ENCODE assay signal across 8 mouse cellular contexts in the genomic region with DNA sequence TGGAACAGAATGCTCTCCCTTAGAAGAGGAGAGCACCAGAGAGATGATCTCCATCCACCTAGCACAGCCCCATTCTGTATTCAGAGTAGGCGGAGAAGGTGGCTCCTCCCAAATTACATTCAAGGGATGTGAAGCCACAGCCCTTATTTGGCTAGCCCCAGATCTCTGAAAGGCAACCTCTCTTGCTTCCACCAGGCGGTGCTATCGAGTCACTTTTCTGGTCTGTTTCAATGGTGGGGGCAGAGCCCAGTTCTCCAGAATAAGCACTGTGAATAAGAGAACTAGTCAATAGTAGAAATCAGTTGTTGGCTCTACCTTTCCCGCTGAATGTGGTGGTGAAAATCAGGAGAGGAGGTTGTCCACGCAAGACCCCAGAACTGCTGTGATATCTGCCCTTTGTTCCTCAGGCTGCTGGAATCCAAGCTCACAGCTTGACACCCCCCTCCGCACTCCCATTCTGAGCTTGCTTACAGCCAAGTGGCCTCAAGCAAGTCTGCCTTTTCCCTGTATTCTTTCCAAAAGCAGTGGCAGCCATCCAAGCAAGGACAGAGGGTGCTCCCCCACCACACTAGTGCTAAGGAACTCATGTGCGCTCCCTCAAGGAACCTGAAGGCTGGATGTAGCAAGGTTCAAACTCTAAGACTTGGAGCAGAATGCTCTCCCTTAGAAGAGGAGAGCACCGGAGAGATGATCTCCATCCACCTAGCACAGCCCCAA. TPM values are rescaled to one million over a fixed set of nuclear protein-coding genes. Genes with fewer than 3 reads are reported as not detected.
DNase-seq lines count a peak whose midpoint lies in the region; ATAC-seq and TF ChIP-seq lines count a peak whose summit lies in the region.
"Had no signal": no experiment of that assay in that cellular context is flagged by ENCODE, and none has a peak within 500 bp of the region (broad histone marks: within the 10 kb centered on the region; RNA-seq: fewer than 3 reads in every experiment).

No protein-coding gene starts in this region.

- TF ChIP-seq CTCF in hindbrain, postnatal 0 days (IDR thresholded peaks at IDR 0.05; ENCODE audit: low read depth): peak; percentile 61
- TF ChIP-seq CTCF in lung, embryonic 14.5 days (IDR thresholded peaks at IDR 0.05; ENCODE audit: low read depth): peak; percentile 57

- H3K27me3 ChIP-seq in hindbrain, postnatal 0 days (ENCODE audit: insufficient read depth, low read length): no peaks in the 10 kb centered on the region
- no peaks in the 10 kb centered on the region for H3K27me3 ChIP-seq in hindbrain, embryonic 13.5 days
- no peaks in the 10 kb centered on the region for H3K27me3 ChIP-seq in embryonic facial prominence, embryonic 10.5 days (replicated peaks; ENCODE audit: low read depth, poor library complexity, severe bottlenecking)
- H3K27me3 ChIP-seq in lung, embryonic 14.5 days (ENCODE audit: insufficient read depth, low read length): no peaks in the 10 kb centered on the region

- H3K9me3 ChIP-seq in hindbrain, postnatal 0 days (ENCODE audit: low read length): no peaks in the 10 kb centered on the region
- H3K9me3 ChIP-seq in hindbrain, embryonic 13.5 days: no peaks in the 10 kb centered on the region
- H3K9me3 ChIP-seq in embryonic facial prominence, embryonic 10.5 days: no peaks in the 10 kb centered on the region
- H3K9me3 ChIP-seq in lung, embryonic 14.5 days (ENCODE audit: low read depth, low read length): no peaks in the 10 kb centered on the region

- H3K4me2 ChIP-seq in hindbrain, postnatal 0 days (ENCODE audit: low read depth, low read length): no peak overlapping the region
- H3K4me2 ChIP-seq in hindbrain, embryonic 13.5 days: no peak overlapping the region
- no peak overlapping the region for H3K4me2 ChIP-seq in lung, embryonic 14.5 days

- no peak for ATAC-seq in hindbrain, postnatal 0 days
- no peak for ATAC-seq in hindbrain, embryonic 13.5 days (ENCODE audit: low FRiP score)
- ATAC-seq in lung, embryonic 14.5 days (ENCODE audit: insufficient read depth): no peak

- H3K4me1 ChIP-seq in hindbrain, postnatal 0 days (ENCODE audit: insufficient read depth, low read length): no peaks in the 10 kb centered on the region
- no peaks in the 10 kb centered on the region for H3K4me1 ChIP-seq in hindbrain, embryonic 13.5 days (replicated peaks)
- H3K4me1 ChIP-seq in embryonic facial prominence, embryonic 10.5 days: no peaks in the 10 kb centered on the region
- H3K4me1 ChIP-seq in lung, embryonic 14.5 days (ENCODE audit: insufficient read depth): no peaks in the 10 kb centered on the region

- peak; percentile 36 for DNase-seq in hindbrain, postnatal 0 days (ENCODE audit: low spot score)
- DNase-seq in 416B (ENCODE audit: low read depth): peak; percentile 53
- DNase-seq in B cell, adult 2 months: peak; percentile 4 to 8
- peak; percentile 35 for DNase-seq in embryonic facial prominence, embryonic 10.5 days (ENCODE audit: low spot score)
- DNase-seq in lung, embryonic 14.5 days: peak; percentile 31
- no peak for DNase-seq in spleen, adult 12 weeks (ENCODE audit: low spot score)

- H3K27ac ChIP-seq in hindbrain, postnatal 0 days: no peak overlapping the region
- no peak overlapping the region for H3K27ac ChIP-seq in hindbrain, embryonic 13.5 days
- no peak overlapping the region for H3K27ac ChIP-seq in embryonic facial prominence, embryonic 10.5 days (replicated peaks)
- H3K27ac ChIP-seq in lung, embryonic 14.5 days (ENCODE audit: low read depth): no peak overlapping the region

- WGBS in hindbrain, postnatal 0 days: 42% methylated on average over 8 of the region's 8 CpGs
- 45% methylated on average over 8 of the region's 8 CpGs for WGBS in hindbrain, embryonic 13.5 days
- WGBS in embryonic facial prominence, embryonic 10.5 days: 46% methylated on average over 8 of the region's 8 CpGs
- 41% methylated on average over 8 of the region's 8 CpGs for WGBS in lung, embryonic 14.5 days

- H3K9ac ChIP-seq in hindbrain, postnatal 0 days (replicated peaks; ENCODE audit: low read length): no peak overlapping the region
- H3K9ac ChIP-seq in hindbrain, embryonic 13.5 days: no peak overlapping the region
- no peak overlapping the region for H3K9ac ChIP-seq in lung, embryonic 14.5 days

- H3K4me3 ChIP-seq in hindbrain, postnatal 0 days (ENCODE audit: low read length): no peak overlapping the region
- no peak overlapping the region for H3K4me3 ChIP-seq in hindbrain, embryonic 13.5 days
- H3K4me3 ChIP-seq in embryonic facial prominence, embryonic 10.5 days: no peak overlapping the region
- H3K4me3 ChIP-seq in lung, embryonic 14.5 days (ENCODE audit: low read depth, low read length): no peak overlapping the region

- H3K36me3 ChIP-seq in hindbrain, postnatal 0 days (ENCODE audit: insufficient read depth, low read length): no peaks in the 10 kb centered on the region
- H3K36me3 ChIP-seq in hindbrain, embryonic 13.5 days: no peaks in the 10 kb centered on the region
- H3K36me3 ChIP-seq in embryonic facial prominence, embryonic 10.5 days (replicated peaks): no peaks in the 10 kb centered on the region
- no peaks in the 10 kb centered on the region for H3K36me3 ChIP-seq in lung, embryonic 14.5 days (ENCODE audit: insufficient read depth)

RNA-seq across cellular contexts. Expression of a gene that starts 7.1 kb away (rescaled TPM):
- 0.86 TPM in 1 of 2 replicates, not detected in the other for total RNA-seq in hindbrain, postnatal 0 days (2014; rRNA removed)
- polyA plus RNA-seq in hindbrain, postnatal 0 days (2015; fragmentation: Nextera tagmentation; extraction: Ambion mirVana): 0.55 and 0.79 TPM in 2 replicates
- 0.12 and 0.39 TPM in 2 replicates for polyA plus RNA-seq in hindbrain, embryonic 13.5 days (2015; fragmentation: Nextera tagmentation; extraction: Ambion mirVana)
- 12.0 and 16.1 TPM in 2 replicates for polyA plus RNA-seq in embryonic facial prominence, embryonic 10.5 days (2016; fragmentation: Nextera tagmentation; extraction: Ambion mirVana)
- polyA plus RNA-seq in lung, embryonic 14.5 days (2014; fragmentation: Nextera tagmentation; extraction: Ambion mirVana): 0.31 TPM in 1 of 2 replicates, not detected in the other

RNA-seq across cellular contexts. Expression of a gene that starts 7.2 kb away (rescaled TPM):
- 0.05 TPM in 1 of 2 replicates, not detected in the other for total RNA-seq in hindbrain, postnatal 0 days (2014; rRNA removed)
- 0.06 and 0.18 TPM in 2 replicates for polyA plus RNA-seq in hindbrain, postnatal 0 days (2015; fragmentation: Nextera tagmentation; extraction: Ambion mirVana)
- not detected in 2 replicates for polyA plus RNA-seq in hindbrain, embryonic 13.5 days (2015; fragmentation: Nextera tagmentation; extraction: Ambion mirVana)
- polyA plus RNA-seq in embryonic facial prominence, embryonic 10.5 days (2016; fragmentation: Nextera tagmentation; extraction: Ambion mirVana): not detected in 2 replicates
- polyA plus RNA-seq in lung, embryonic 14.5 days (2014; fragmentation: Nextera tagmentation; extraction: Ambion mirVana): not detected in 2 replicates
- polyA plus RNA-seq: lung, embryonic 16.5 days had no signal

RNA-seq across cellular contexts. Expression of a gene that starts 48.4 kb away (rescaled TPM):
- total RNA-seq in hindbrain, postnatal 0 days (2014; rRNA removed): not detected in 2 replicates
- not detected in 2 replicates for polyA plus RNA-seq in hindbrain, postnatal 0 days (2015; fragmentation: Nextera tagmentation; extraction: Ambion mirVana)
- not detected in 2 replicates for polyA plus RNA-seq in hindbrain, embryonic 13.5 days (2015; fragmentation: Nextera tagmentation; extraction: Ambion mirVana)
- not detected in 2 replicates for polyA plus RNA-seq in embryonic facial prominence, embryonic 10.5 days (2016; fragmentation: Nextera tagmentation; extraction: Ambion mirVana)
- not detected in 2 replicates for polyA plus RNA-seq in lung, embryonic 14.5 days (2014; fragmentation: Nextera tagmentation; extraction: Ambion mirVana)
- polyA plus RNA-seq: lung, embryonic 16.5 days had no signal

RNA-seq across cellular contexts. Expression of a gene that starts 51.8 kb away (rescaled TPM):
- total RNA-seq in hindbrain, postnatal 0 days (2014; rRNA removed): 0.65 and 2.7 TPM in 2 replicates
- 3.8 and 4.9 TPM in 2 replicates for polyA plus RNA-seq in hindbrain, postnatal 0 days (2015; fragmentation: Nextera tagmentation; extraction: Ambion mirVana)
- polyA plus RNA-seq in hindbrain, embryonic 13.5 days (2015; fragmentation: Nextera tagmentation; extraction: Ambion mirVana): 1.00 and 1.2 TPM in 2 replicates
- polyA plus RNA-seq in embryonic facial prominence, embryonic 10.5 days (2016; fragmentation: Nextera tagmentation; extraction: Ambion mirVana): 16.1 and 18.2 TPM in 2 replicates
- polyA plus RNA-seq in lung, embryonic 14.5 days (2014; fragmentation: Nextera tagmentation; extraction: Ambion mirVana): 86.7 and 91.0 TPM in 2 replicates
